Comparison of ENCODE assay signal across 35 mouse cellular contexts in genomic region chr2:173296408-173296807, GRCm38 (mm10).
"Had no signal": no experiment of that assay in that cellular context is flagged by ENCODE, and none has a peak within 500 bp of the region (broad histone marks: within the 10 kb centered on the region; RNA-seq: fewer than 3 reads in every experiment).

No protein-coding gene starts in this region.

- H3K36me3 ChIP-seq: heart, embryonic 10.5 days; heart, embryonic 12.5 days; heart, embryonic 13.5 days; heart, embryonic 15.5 days; hindbrain, embryonic 10.5 days; hindbrain, embryonic 12.5 days; hindbrain, embryonic 13.5 days; hindbrain, embryonic 15.5 days; intestine, embryonic 15.5 days had no signal

- H3K9ac ChIP-seq: heart, embryonic 12.5 days; heart, embryonic 13.5 days; heart, embryonic 15.5 days; hindbrain, embryonic 12.5 days; hindbrain, embryonic 13.5 days; hindbrain, embryonic 14.5 days; hindbrain, embryonic 15.5 days; intestine, embryonic 15.5 days had no signal

- H3K27me3 ChIP-seq: heart, embryonic 12.5 days; heart, embryonic 13.5 days; heart, embryonic 15.5 days; hindbrain, embryonic 12.5 days; hindbrain, embryonic 13.5 days; hindbrain, embryonic 15.5 days; intestine, embryonic 15.5 days had no signal

- H3K4me1 ChIP-seq: heart, embryonic 10.5 days; heart, embryonic 12.5 days; heart, embryonic 13.5 days; heart, embryonic 15.5 days; hindbrain, embryonic 10.5 days; hindbrain, embryonic 12.5 days; hindbrain, embryonic 13.5 days; intestine, embryonic 15.5 days had no signal

- ATAC-seq: hindbrain, embryonic 16.5 days; hindbrain, postnatal 0 days; inflammation-experienced regulatory T-cells, adult 6 months; intestine, embryonic 15.5 days; intestine, embryonic 16.5 days; intestine, postnatal 0 days had no signal

- H3K4me3 ChIP-seq: heart, embryonic 10.5 days; heart, embryonic 12.5 days; heart, embryonic 13.5 days; heart, embryonic 15.5 days; hindbrain, embryonic 10.5 days; hindbrain, embryonic 12.5 days; hindbrain, embryonic 13.5 days; hindbrain, embryonic 15.5 days; intestine, embryonic 15.5 days; layer of hippocampus, adult 2 months; left cerebral cortex, adult 2 months had no signal

- H3K27ac ChIP-seq: heart, embryonic 10.5 days; heart, embryonic 13.5 days; heart, embryonic 15.5 days; hindbrain, embryonic 10.5 days; hindbrain, embryonic 12.5 days; hindbrain, embryonic 13.5 days; hindbrain, embryonic 14.5 days; hindbrain, embryonic 15.5 days; hindbrain, postnatal 0 days; intestine, embryonic 15.5 days; kidney, postnatal 0 days; layer of hippocampus, adult 2 months; left cerebral cortex, adult 2 months had no signal

- H3K4me2 ChIP-seq: heart, embryonic 11.5 days; heart, embryonic 12.5 days; heart, embryonic 13.5 days; heart, embryonic 15.5 days; hindbrain, embryonic 12.5 days; hindbrain, embryonic 13.5 days; hindbrain, embryonic 14.5 days; hindbrain, embryonic 15.5 days; intestine, embryonic 15.5 days had no signal

- H3K9me3 ChIP-seq: heart, embryonic 15.5 days; hindbrain, embryonic 12.5 days; hindbrain, embryonic 15.5 days; intestine, embryonic 15.5 days had no signal

- DNase-seq: heart, postnatal 10 days; heart, postnatal 14 days; heart, postnatal 36 days; heart, postnatal 4 days; kidney, adult 11 months; kidney, adult 18-20 months; kidney, adult 2 months; kidney, adult 8-10 months; kidney, adult 9 months; kidney, postnatal 10 days; kidney, postnatal 14 days; kidney, postnatal 25 days; kidney, postnatal 36 days; kidney, postnatal 4 days; layer of hippocampus, adult 9-11 months; layer of hippocampus, postnatal 36 days had no signal
